Mouse (Mus musculus) Patski (cell line): ENCODE results near the gene Edil3. TPM values are rescaled to one million over a fixed set of nuclear protein-coding genes. Genes with fewer than 3 reads are reported as not detected.
"Not testable (repeated sequence)": the region's sequence is repeated elsewhere in the genome, so short reads cannot be mapped to it uniquely, and the experiment has no call there.

Experiments used
- ATAC-seq: fragments of 100-300 bp; one replicate; pipeline ENCODE4 v1.8.0; 2021
- CTCF ChIA-PET: fragments of 350-600 bp; sonication (Branson Sonifier 250); formaldehyde crosslinking; loops from one replicate; lab custom pipeline; 2022; ENCODE audit warnings: inconsistent platforms; lab: Charles Lee
- POLR2A ChIA-PET: fragments of 350-600 bp; sonication (Branson Sonifier 250); formaldehyde crosslinking; loops from one replicate; lab custom pipeline; 2022; ENCODE audit warnings: antibody characterized with exemption, inconsistent platforms; lab: Charles Lee
- DNase-seq: peaks from one replicate; pipeline ENCODE4 v3.0.0-alpha.2; 2011; ENCODE audit warnings: low read depth, low spot score
- H3K27me3 ChIP-seq: fragments of 371-371 bp; one replicate; pipeline ENCODE4 v1.5.1; 2021
- CTCF ChIP-seq: fragments of 100-300 bp; IDR thresholded peaks from one replicate; pipeline ENCODE4 v1.5.1; 2021
- in situ Hi-C: fragments of 300-500 bp; cut with MboI; formaldehyde crosslinking; loops from 3 replicates; pipeline ENCODE4 v1.11.1; 2018; ENCODE audit warnings: low pct_unique_long_range_greater_than_20kb, mixed read lengths
- polyA plus RNA-seq: library from polyadenylated mRNA; unstranded; gene quantifications from one replicate; pipeline ENCODE4 v1.2.3, GENCODE M21; 2021

The Edil3 gene
- polyA plus RNA-seq, 1 experiment from 2014 or later, result not detected

DNA sequence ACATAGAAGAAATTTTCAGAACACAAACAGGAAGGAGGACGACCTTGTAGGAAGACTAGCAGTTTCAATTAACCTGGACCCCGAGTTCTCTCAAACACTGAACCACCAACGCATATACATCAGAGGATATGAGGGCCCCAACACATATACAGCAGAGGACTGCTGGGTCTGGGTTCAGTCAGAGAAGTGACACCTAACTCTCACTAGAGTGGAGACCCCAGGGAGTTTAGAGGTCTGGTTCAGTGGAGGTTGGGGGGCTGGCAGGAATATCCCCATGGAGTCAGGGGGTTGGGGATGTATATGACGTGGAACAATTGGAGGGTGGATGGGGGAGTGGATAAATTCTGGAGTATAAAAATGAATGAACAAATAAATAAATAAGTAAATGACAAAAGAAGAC, 151.1 kb downstream of the Edil3 start:
- POLR2A ChIA-PET, result no interaction called here
- TF ChIP-seq CTCF, result no peak
- no peak for DNase-seq
- no peaks in the 10 kb centered on the region for H3K27me3 ChIP-seq
- ATAC-seq, result no peak
- in situ Hi-C loops, result no loop called here
- CTCF ChIA-PET, result interaction anchor here (1.4 kb wide), 1 partner anchor 38 kb away, joined by 4 read pairs; no protein-coding TSS in a partner anchor

DNA sequence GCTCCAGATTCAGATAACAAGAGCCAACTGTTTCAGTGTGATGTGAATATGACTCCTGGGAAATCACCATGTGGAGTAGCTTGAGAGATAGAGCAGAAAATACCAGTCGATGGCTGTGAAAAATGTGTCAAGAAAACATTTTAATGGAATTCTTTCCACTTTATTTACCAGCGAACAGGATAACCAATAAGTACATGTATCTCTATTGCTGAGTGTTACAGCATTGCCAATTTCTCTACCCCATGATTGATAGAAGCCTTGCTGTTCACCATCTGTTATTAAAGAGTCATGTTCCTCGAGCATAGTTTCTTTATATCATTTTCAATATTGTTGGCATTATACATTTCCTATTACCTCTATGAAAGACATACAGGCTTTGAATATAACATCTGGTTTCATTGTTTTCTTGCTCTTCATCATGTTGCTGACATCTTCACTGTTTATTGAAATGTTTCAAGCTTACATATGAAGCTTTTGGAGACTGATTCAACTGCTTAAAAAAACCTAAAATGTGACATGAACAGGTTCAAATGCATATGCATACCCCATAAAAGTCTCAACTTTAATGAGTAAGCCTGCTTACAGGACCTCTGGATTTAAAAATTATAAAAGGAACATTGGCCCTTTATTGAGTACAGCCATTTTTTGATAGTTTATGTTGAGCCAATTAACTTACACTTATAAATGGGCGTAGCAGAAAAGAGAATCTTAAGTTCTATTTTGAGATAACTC, 186.6 kb downstream of the Edil3 start:
- ChIA-PET POLR2A (no interaction called here), CTCF (no interaction called here)
- TF ChIP-seq CTCF, result no peak
- ATAC-seq (no peak), DNase-seq (no peak)
- in situ Hi-C loops, result no loop called here
- H3K27me3 ChIP-seq, result no peaks in the 10 kb centered on the region

DNA sequence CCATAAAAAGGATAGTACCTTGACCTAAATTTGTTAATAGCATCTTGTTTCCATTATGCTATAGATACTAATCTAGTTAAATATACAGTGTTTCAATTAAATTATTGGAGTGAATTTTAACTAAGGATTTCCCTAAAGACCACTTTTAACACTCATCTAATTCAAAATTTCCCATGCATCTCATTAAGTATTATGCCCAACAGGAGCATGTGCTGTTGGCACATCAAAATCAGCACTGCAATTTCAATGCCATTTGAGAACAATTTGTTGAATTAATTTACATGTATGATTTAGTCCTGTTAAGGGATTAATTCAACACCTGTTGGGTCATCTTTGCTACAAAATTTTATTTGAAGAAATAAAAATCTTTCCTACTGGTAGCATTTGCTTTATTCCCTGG, 191.2 kb downstream of the Edil3 start:
- no peaks in the 10 kb centered on the region for H3K27me3 ChIP-seq
- ATAC-seq (no peak), DNase-seq (no peak)
- in situ Hi-C loops, result no loop called here
- ChIA-PET CTCF (no interaction called here), POLR2A (no interaction called here)
- no peak for TF ChIP-seq CTCF

DNA sequence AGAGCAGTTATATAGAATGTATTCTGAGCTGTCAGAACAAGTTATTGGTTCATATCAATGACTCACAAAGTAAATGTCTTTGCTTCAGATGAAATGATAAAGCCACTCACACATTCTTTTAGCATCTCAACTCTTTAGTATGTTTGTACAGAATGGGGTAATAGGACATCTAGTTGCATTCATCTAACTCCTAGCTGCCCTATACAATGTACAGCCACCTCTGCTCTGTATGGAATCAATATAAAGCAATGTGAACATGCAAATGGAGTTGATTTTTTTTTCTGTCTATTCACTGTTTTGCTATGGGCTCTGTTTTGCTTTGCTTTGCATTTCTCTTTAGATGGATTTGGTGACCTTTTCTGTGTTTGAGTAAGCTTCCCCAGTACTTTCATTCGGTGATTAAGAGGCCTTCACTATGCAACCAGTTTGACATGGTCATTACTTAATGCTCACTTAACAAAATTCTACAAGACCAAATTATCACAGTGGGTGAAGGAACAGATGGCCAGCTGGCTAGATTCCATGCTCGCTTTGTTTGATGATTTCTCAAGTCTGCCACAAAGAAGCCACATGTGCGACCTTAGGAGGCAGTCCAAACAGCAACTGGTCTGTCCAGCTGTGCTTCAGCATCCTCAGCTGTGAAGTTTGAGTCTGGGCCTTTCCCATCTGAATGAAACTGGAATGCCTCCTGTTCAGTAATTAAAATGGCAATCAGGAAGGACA, 208.7 kb downstream of the Edil3 start:
- in situ Hi-C loops, result no loop called here
- CTCF ChIA-PET, result no interaction called here
- DNase-seq (no peak), ATAC-seq (no peak)
- POLR2A ChIA-PET, result no interaction called here
- H3K27me3 ChIP-seq, result no peaks in the 10 kb centered on the region
- no peak for TF ChIP-seq CTCF

DNA sequence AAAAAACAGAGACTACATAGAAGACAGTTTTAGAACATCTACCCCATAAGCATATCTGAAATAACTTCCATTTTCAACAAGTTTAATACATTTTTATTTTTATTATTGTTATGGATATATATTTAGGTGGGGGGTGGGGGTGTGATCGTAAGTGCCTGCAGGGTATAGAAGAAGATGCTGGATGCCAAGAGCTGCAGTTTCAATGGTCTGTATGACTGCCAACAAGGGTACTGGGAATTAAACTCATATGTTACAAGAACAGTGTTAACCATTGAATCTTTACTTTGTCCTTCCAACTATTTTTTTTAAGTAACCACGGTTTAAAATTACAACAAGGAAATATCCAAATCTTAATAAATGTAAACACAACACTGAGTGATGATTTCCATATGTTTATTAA, 214.4 kb downstream of the Edil3 start:
- DNase-seq, result no peak
- H3K27me3 ChIP-seq, result no peaks in the 10 kb centered on the region
- ATAC-seq, result no peak
- POLR2A ChIA-PET, result no interaction called here
- no peak for TF ChIP-seq CTCF
- in situ Hi-C loops, result no loop called here
- CTCF ChIA-PET, result no interaction called here

DNA sequence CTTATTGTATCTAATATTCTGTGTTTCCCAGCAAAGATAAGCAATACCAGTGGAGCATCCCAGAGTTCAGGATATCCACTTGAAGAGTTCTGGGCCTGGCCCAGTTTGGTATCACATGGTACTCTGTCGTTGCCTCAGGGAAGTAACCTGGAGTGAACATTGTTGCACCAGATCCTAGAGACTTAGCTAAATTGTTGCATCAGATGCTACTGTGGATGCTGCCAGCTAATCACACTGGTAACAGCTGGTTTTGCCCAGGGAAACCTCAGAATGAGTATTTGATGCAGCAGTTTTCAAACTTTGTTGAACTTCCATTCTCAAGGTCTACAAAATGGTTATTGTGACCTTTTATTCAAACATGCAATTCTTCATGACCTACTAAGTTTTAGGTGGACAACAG, 220.2 kb downstream of the Edil3 start:
- DNase-seq (no peak), ATAC-seq (no peak)
- TF ChIP-seq CTCF, result no peak
- POLR2A ChIA-PET, result no interaction called here
- no peaks in the 10 kb centered on the region for H3K27me3 ChIP-seq
- CTCF ChIA-PET, result no interaction called here
- in situ Hi-C loops, result no loop called here

DNA sequence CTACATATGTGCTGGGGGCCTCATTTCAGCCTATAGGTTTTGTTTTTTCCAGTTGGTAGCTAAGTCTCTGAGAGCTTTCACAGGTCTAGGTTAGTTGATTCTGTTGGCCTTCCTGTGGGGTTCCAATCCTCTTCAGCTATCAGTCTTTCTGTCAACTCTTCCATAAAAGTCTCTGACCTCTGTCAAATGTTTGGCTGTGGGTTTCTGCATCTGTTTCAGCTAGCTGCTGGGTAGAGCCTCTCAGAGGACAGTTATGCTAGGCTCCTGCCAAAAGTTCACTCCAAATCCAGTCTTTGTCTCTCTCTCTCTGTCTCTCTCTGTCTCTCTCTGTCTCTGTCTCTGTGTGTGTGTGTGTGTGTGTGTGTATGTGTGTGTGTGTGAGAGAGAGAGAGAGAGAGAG, 248.9 kb downstream of the Edil3 start:
- POLR2A ChIA-PET, CTCF ChIA-PET, in situ Hi-C loops: not testable (repeated sequence)

DNA sequence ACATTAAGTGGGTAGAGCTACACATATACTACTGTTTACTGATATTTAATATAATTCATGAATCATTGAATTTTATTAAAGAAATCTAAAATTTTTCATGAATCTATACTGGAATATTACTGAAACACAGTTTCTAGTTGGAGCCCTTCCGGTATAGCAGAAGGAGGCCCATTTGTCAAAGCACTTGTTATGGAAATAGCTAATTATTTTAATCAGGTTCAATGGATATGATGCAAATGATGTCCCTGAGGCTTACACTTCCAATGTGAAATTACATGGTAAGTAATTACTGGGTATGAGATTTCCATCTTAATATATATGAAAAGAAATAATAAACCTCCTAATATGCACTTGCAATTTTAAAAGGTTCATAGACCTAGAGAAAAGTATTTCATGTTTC, 254.9 kb downstream of the Edil3 start:
- DNase-seq, result no peak
- in situ Hi-C loops, result no loop called here
- ChIA-PET POLR2A (no interaction called here), CTCF (no interaction called here)
- no peak for TF ChIP-seq CTCF
- H3K27me3 ChIP-seq, result no peaks in the 10 kb centered on the region
- ATAC-seq, result no peak

More for the DNA sequence above, 248.9 kb downstream of the Edil3 start:
- H3K27me3 ChIP-seq, ATAC-seq, DNase-seq: not testable (repeated sequence)

DNA sequence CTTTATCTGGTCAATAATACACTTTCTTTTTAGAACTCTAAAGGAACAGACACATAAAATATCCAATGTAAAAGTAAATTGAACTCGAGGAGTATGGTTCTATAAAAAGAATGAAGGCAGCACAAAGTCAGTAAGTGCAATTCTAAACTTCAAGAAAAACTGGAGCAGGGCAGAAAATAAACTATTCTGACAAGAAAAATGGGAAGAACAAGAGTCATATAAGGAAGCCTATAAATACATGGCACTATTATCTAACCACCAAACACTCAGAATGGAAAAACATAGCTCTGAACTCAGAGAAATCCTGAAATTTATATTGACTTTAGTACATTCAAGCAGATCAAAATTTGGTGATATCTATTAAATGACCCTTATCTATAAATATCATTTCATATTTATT, 284.6 kb downstream of the Edil3 start:
- in situ Hi-C loops, result no loop called here
- ChIA-PET CTCF (interaction anchor here (1.0 kb wide), 1 partner anchor 12 kb away, joined by 4 read pairs; no protein-coding TSS in a partner anchor), POLR2A (no interaction called here)
- no peak for TF ChIP-seq CTCF
- ATAC-seq (no peak), DNase-seq (no peak)
- H3K27me3 ChIP-seq, result no peaks in the 10 kb centered on the region

DNA sequence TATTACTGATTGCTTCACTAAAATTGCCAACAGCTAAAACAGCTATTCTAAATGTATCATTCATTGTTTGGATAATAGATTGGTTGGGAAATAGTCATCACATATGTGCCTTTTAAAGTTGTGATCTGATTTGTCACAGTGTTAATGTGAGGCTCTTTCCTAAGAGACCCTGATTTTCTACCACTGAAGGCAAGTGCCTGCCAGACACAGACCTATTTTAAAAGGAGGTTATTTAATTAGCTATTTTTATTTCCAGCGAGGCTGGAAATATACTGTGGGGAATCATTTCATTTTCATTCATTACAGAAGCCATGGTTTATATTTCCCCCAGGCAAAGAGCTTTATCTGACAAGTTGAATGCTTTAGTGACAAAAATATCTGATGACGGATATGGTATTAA, 296.3 kb downstream of the Edil3 start:
- no peak for ATAC-seq
- DNase-seq, result no peak
- CTCF ChIA-PET, result interaction anchor here (1.3 kb wide), 1 partner anchor 11 kb away, joined by 4 read pairs; no protein-coding TSS in a partner anchor
- TF ChIP-seq CTCF, result no peak
- H3K27me3 ChIP-seq, result no peaks in the 10 kb centered on the region
- POLR2A ChIA-PET, result no interaction called here
- in situ Hi-C loops, result no loop called here

DNA sequence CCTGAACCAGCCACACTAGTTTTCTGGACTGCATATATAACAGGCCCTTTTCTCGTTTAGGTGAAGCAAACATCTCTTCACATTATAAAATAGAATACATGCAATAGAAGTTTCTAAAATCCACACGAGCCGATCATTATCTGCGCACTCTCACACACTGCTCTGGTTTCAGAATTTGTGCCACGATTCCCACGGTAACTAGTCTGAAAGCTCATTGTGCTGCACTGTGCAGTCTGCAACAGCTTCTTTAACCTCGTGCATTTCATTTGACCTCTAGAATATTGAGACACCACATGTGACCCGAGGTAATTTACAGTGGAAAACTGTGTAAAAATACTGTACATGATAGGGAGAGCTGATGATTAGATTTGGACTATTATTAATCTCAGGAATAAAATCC, 298.5 kb downstream of the Edil3 start:
- DNase-seq, result no peak
- in situ Hi-C loops, result no loop called here
- no peak for ATAC-seq
- TF ChIP-seq CTCF, result no peak
- POLR2A ChIA-PET, result no interaction called here
- no peaks in the 10 kb centered on the region for H3K27me3 ChIP-seq
- CTCF ChIA-PET, result interaction anchor here (1.0 kb wide), 1 partner anchor 11 kb away, joined by 3 read pairs; no protein-coding TSS in a partner anchor
